Mouse (Mus musculus): ENCODE data around the gene Usf2. TPM values are rescaled to one million over a fixed set of nuclear protein-coding genes. Genes with fewer than 3 reads are reported as not detected.
"Not testable (repeated sequence)": the region's sequence is repeated elsewhere in the genome, so short reads cannot be mapped to it uniquely, and the experiment has no call there.

The Usf2 gene
- polyA plus RNA-seq, 1 experiment, result 282 TPM

DNA sequence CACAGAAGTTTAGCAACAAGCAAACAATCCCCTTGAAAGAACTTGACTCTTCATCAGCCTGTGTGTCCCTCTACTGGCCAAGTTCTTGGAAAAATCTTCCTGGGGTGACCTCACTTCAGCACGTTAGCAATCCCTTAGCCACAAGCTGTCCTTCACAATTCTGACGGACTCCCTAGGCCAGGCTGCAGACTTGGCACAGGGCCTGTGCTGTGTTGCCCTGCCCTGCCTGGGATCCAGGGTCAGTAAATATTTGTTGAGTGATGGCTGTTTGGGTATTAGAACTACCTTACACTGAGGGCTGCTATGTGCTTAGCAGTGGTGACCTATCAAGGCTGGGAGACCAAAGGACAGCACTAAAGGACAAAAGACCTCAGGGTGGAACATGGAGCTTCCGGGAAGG lies 2.6 kb downstream of the Usf2 start:
- Histone ChIP-seq H3K27ac (ENCODE audit: insufficient read depth, low read depth, low read length) (no peak overlapping the region), H3K4me3 (ENCODE audit: insufficient read depth, low read depth, low read length) (no peak overlapping the region), H3K4me1 (ENCODE audit: control insufficient read depth, insufficient read depth, low read length) (peaks cover 32% of the 10 kb centered on the region)
- TF ChIP-seq CTCF (IDR thresholded peaks at IDR 0.05; ENCODE audit: insufficient read depth, low read depth, low read length) (no peak), POLR2A (IDR thresholded peaks at IDR 0.05; ENCODE audit: insufficient read depth, low read depth, low read length) (no peak)
- 63% methylated on average over 3 of the region's 3 CpGs for WGBS

DNA sequence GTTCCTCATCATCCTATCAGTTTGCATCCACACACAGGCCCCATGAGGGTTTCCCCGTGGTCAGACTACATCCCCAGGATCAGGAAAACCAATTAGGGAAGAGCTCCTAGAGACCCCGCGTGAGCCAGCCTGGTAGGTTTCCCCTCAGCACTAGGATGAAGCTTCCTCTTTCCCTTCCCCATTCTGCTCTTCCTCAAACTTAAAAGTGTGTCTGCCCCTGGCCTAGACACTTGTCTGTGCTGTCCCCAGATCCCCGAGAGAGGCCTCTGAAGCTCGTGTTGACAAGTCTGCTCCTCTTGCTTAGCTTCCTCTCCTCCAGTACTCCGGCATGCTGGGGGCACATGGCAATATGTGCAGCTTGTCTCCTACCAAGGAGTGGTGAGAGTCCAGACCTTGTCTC lies 3.1 kb downstream of the Usf2 start:
- 90% methylated on average over 6 of the region's 6 CpGs for WGBS
- TF ChIP-seq CTCF (IDR thresholded peaks at IDR 0.05; ENCODE audit: insufficient read depth, low read depth, low read length), result no peak
- no peak for TF ChIP-seq POLR2A (IDR thresholded peaks at IDR 0.05; ENCODE audit: insufficient read depth, low read depth, low read length)

DNA sequence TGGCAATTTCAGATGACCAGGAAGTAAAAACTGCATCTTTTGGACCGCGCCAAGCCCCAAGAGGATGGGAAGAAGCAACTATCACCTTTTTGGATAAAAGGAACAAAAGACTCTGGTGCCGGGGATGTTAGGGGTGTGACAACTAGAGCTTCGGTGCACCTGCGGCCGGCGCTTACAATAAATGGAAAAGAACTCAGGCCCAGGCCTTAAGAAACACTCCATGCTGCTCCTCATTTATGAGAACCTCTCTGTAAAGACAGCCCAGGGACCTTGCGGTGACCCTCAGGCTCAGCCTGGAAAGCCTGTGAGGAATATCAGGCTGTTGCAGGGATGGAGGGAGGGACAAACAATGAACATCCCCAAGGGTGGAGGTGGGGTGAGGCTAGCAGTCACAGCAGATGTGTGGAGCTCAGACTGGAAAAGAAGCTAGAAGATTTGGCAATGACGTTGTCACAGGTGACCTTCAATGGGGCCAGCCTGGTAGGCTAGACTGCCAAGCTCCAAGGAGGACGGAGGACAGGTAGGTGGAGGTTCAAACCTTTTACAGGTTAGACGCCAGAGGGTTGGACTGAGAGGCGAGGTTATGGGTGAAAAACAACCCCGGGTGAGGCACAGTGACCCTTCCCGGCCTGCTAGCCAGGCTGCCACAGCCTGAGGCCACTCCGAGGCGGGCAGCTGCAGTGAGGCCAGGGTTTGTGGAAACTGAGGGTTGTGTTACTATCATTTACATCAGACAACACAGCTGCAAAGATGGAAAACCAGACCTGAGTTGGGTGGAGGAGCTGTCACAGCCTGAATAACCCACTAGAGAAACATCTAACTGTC lies 4.0 kb downstream of the Usf2 start:
- 93% methylated on average over 16 of the region's 16 CpGs for WGBS
- TF ChIP-seq CTCF (IDR thresholded peaks at IDR 0.05; ENCODE audit: insufficient read depth, low read depth, low read length) (no peak), POLR2A (IDR thresholded peaks at IDR 0.05; ENCODE audit: insufficient read depth, low read depth, low read length) (no peak)
- Histone ChIP-seq H3K4me1 (ENCODE audit: control insufficient read depth, insufficient read depth, low read length) (peaks cover 19% of the 10 kb centered on the region), H3K4me3 (ENCODE audit: insufficient read depth, low read depth, low read length) (no peak overlapping the region), H3K27ac (ENCODE audit: insufficient read depth, low read depth, low read length) (no peak overlapping the region)

More for the DNA sequence above, 3.1 kb downstream of the Usf2 start:
- Histone ChIP-seq H3K4me1 (ENCODE audit: control insufficient read depth, insufficient read depth, low read length) (peaks cover 27% of the 10 kb centered on the region), H3K27ac (ENCODE audit: insufficient read depth, low read depth, low read length) (no peak overlapping the region), H3K4me3 (ENCODE audit: insufficient read depth, low read depth, low read length) (no peak overlapping the region)

DNA sequence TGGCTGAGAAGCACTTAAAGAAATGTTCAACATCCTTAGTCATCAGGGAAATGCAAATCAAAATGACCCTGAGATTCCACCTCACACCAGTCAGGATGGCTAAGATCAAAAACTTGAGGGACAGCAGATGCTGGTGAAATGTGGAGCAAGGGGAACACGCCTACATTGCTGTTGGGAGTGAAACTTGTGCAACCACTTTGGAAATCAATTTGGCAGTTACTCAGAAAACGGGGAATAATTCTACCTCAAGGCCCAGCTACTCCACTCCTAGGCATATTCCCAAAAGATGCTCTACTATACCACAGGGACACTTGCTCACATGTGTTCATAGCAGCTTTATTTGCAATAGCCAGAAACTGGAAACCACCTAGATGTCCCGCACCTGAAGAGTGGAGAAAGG lies 6.7 kb downstream of the Usf2 start:
- not testable (repeated sequence) for H3K27ac ChIP-seq (ENCODE audit: insufficient read depth, low read depth, low read length); H3K4me3 ChIP-seq (ENCODE audit: insufficient read depth, low read depth, low read length)
- peaks cover 16% of the 10 kb centered on the region for H3K4me1 ChIP-seq (ENCODE audit: control insufficient read depth, insufficient read depth, low read length)
- whole genome bisulfite sequencing, result 89% methylated on average over 3 of the region's 3 CpGs

DNA sequence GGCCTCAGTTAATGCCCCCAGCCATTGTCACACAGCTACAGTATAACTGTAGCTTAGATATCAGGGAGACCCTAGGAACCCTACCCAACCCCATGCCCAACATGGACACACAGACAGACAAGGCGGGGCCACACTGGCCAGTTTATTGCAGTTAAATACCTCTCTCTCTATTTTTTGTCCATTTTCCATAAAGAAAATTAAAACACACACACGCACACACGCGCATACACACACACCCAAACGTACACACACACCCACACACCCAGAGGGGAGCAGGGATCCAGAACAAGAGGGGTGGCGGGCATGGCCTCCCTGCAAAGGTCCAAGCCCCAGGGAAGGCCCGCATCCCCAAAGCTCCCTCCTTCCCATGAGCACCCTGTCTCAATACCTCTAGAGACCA lies 10.7 kb downstream of the Usf2 start:
- H3K27ac ChIP-seq (ENCODE audit: insufficient read depth, low read depth, low read length), result no peak overlapping the region
- H3K4me3 ChIP-seq (ENCODE audit: insufficient read depth, low read depth, low read length), result no peak overlapping the region
- WGBS, result 92% methylated on average over 7 of the region's 7 CpGs
- no peak for TF ChIP-seq CTCF (IDR thresholded peaks at IDR 0.05; ENCODE audit: insufficient read depth, low read depth, low read length)
- TF ChIP-seq POLR2A (IDR thresholded peaks at IDR 0.05; ENCODE audit: insufficient read depth, low read depth, low read length), result no peak
- no peaks in the 10 kb centered on the region for H3K4me1 ChIP-seq (ENCODE audit: control insufficient read depth, insufficient read depth, low read length)

DNA sequence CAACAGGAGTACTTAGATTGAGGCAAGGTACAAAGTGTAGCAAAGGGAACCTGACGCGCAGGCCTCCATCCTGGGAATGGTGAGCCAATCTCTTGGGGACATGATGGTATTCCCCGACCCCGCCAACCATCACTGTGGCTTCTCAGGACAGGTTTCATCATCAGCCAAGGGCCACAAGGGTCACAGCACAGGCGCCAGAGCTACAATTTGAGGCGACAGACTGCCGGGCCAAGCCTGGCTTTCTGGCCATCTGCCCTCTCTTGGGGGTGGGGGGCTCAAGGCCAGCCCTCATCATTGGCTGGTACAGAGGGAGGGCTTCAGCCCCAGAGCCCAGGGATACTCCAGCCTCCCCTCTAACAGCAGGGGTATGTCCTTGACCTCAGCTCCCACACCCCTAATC lies 11.1 kb downstream of the Usf2 start:
- not testable (repeated sequence) for H3K4me1 ChIP-seq (ENCODE audit: control insufficient read depth, insufficient read depth, low read length); H3K4me3 ChIP-seq (ENCODE audit: insufficient read depth, low read depth, low read length); H3K27ac ChIP-seq (ENCODE audit: insufficient read depth, low read depth, low read length)
- 85% methylated on average over 7 of the region's 7 CpGs for WGBS

DNA sequence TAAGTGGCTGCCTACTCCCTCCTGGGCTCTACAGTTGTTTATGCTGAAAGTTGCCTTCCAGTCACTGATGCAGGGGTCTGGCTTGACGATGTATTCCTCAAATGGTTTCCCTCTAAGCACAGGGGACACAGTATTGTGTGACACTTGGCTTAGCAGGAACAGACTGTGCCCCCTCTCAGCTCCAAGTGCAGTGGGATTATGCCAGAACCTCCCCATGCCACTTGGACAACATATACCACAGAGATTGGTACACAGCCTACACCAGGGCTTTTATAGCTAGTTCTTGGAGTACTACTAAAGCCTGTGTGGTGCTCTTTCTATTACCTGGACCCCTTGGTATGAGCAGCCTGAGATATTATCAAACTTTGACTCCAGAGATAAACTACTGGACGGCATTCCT lies 11.9 kb downstream of the Usf2 start:
- H3K4me1 ChIP-seq (ENCODE audit: control insufficient read depth, insufficient read depth, low read length); H3K4me3 ChIP-seq (ENCODE audit: insufficient read depth, low read depth, low read length); H3K27ac ChIP-seq (ENCODE audit: insufficient read depth, low read depth, low read length): not testable (repeated sequence)
- WGBS, result 57% methylated on average over 2 of the region's 2 CpGs

DNA sequence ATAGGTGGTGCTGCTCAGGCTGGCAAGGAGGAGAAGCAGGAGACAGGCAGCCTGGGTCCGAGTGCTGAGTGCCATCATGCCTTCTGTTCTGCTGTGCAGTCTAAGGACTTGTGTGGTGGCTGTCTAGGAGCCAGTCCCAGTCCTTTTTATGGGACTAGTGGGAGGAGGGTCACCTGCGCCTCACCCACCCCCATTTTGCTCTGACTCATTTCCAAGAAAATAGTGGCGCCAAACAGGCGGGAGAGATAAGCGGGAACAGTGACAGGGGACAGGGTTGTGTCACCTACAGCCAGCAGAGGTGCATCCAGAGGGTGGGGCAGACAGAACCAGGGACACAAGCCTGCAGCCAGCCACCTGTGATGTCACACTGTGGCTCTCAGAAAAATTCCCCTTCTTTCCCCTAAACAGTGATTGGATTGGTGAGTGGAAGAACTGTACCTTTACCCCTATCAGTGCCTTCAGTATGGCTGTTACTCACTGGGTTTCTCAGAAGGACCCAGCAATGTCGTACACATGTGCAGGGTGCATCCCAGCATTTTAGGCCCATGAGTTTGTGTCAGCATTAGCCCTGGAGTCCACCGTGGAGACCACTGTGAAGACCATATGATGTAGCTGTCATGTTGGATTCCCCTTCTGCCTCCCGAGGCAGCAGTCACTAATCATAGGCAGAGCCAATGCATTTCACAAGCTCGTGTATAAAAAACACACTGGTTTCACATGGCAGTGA lies 12.5 kb downstream of the Usf2 start, which contains the start of gene Hamp:
TSS of gene Hamp (minus strand) at position 124 of the 727 bp plus-strand sequence.
- no peak within 1 kb of the TSS for H3K27ac ChIP-seq (ENCODE audit: insufficient read depth, low read depth, low read length)
- no peak for TF ChIP-seq POLR2A (IDR thresholded peaks at IDR 0.05; ENCODE audit: insufficient read depth, low read depth, low read length)
- no peak for TF ChIP-seq CTCF (IDR thresholded peaks at IDR 0.05; ENCODE audit: insufficient read depth, low read depth, low read length)
- no peak within 1 kb of the TSS for H3K4me3 ChIP-seq (ENCODE audit: insufficient read depth, low read depth, low read length)
- H3K4me1 ChIP-seq (ENCODE audit: control insufficient read depth, insufficient read depth, low read length), result no peaks in the 10 kb centered on the region
- 61% methylated on average over 9 of the region's 9 CpGs for WGBS

DNA sequence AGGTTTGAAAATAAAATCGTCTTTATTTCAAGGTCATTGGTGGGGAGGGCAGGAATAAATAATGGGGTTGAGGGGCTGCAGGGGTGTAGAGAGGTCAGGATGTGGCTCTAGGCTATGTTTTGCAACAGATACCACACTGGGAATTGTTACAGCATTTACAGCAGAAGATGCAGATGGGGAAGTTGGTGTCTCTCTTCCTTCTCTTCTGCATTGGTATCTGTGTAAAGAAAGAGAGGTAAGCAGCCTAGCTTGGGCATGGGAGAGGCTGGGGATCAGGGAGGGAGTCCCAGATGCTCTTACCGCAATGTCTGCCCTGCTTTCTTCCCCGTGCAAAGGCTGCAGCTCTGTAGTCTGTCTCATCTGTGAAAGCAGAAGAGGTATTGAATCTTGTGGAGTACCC lies 14.2 kb downstream of the Usf2 start:
- WGBS, result 60% methylated on average over 3 of the region's 3 CpGs
- H3K4me1 ChIP-seq (ENCODE audit: control insufficient read depth, insufficient read depth, low read length); H3K4me3 ChIP-seq (ENCODE audit: insufficient read depth, low read depth, low read length); H3K27ac ChIP-seq (ENCODE audit: insufficient read depth, low read depth, low read length): not testable (repeated sequence)

DNA sequence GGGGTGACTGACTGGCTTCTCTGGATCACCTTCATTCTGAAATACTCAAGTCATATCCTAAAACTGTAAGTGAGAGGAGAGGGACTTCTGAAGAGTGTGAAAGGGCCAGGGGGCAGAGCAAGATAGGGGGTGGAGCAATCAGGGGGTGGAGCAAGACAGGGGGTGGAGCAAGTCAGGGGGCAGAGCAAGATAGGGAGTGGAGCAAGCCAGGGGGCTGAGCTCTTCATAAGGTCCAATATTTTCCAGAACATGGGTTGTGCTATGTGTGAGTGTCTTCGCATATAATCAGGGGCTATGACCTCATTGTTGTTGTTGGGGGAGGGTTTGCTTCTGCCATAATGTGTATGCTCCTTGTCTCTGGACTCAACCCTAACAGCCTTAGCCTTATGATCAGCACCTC lies 16.5 kb downstream of the Usf2 start:
- 100% methylated on average over 1 of the region's 1 CpGs for WGBS

DNA sequence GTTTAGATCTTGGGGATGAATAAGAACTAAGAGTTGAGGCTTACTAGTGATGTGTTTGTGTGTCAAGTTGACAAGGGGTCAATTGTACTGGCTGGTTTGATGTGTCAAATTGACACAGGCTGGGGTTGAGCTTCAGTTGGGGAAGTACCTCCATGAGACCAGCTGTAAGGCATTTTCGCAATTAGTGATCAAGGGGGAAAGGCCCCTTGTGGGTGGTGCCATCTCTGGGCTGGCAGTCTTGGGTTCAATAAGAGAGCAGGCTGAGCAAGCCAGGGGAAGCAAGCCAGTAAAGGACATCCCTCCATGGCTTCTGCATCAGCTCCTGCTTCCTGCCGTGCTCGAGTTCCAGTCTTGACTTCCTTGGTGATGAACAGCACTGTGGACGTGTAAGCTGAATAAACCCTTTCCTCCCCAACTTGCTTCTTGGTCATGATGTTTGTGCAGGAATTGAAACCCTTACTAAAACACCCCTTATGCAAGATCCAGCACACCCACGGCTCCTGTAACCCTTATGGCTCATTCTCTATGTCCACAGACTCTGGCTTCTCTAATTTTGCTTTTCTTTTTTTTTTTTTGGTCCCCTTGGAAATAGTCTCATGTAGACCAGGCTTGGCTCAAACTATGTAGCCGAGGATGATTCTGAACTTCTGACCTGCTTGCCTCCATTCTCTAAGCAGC lies 21.0 kb downstream of the Usf2 start:
- H3K4me3 ChIP-seq (ENCODE audit: insufficient read depth, low read depth, low read length); H3K27ac ChIP-seq (ENCODE audit: insufficient read depth, low read depth, low read length); H3K4me1 ChIP-seq (ENCODE audit: control insufficient read depth, insufficient read depth, low read length): not testable (repeated sequence)
- WGBS, result 68% methylated on average over 6 of the region's 6 CpGs

More for the DNA sequence above, 16.5 kb downstream of the Usf2 start:
- H3K27ac ChIP-seq (ENCODE audit: insufficient read depth, low read depth, low read length); H3K4me1 ChIP-seq (ENCODE audit: control insufficient read depth, insufficient read depth, low read length); H3K4me3 ChIP-seq (ENCODE audit: insufficient read depth, low read depth, low read length): not testable (repeated sequence)

DNA sequence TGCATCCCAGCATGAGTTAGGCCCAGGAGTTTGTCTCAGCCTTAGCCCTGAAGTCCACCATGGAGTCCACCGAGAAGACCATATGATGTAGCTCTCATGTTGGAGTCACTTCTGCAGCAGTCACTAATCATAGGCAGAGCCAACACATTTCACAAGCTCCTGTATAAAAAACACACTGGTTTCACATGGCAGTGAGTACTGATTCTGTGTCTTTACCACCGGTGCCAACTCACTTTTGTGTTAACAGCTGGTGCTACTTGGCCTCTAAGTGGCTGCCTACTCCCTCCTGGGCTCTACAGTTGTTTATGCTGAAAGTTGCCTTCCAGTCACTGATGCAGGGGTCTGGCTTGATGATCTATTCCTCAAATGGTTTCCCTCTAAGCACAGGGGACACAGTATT lies 32.0 kb downstream of the Usf2 start, which contains the start of gene Hamp2:
TSS of gene Hamp2 (minus strand) at position 101 of the 400 bp plus-strand sequence.
- WGBS, result 53% methylated on average over 2 of the region's 2 CpGs
- not testable (repeated sequence) for H3K27ac ChIP-seq (ENCODE audit: insufficient read depth, low read depth, low read length); H3K4me3 ChIP-seq (ENCODE audit: insufficient read depth, low read depth, low read length); H3K4me1 ChIP-seq (ENCODE audit: control insufficient read depth, insufficient read depth, low read length)

All from olfactory bulb, adult 2 months (tissue).